Mouse (Mus musculus): ENCODE measurements at regions not wholly inside any gene's neighbourhood (a gene's known extent, or its start where the extent isn't known, plus 50 kb on each side); places are given as distances from the start of the nearest gene placed in this dataset.

GRCm38 (mm10) chr16:76644281-76644680 is 270.7 kb upstream of the Nrip1 start:
- TF ChIP-seq CEBPB (IDR thresholded peaks at IDR 0.05; ENCODE audit: insufficient read depth, poor library complexity, severe bottlenecking): no peak
- no peak for TF ChIP-seq POLR2A (IDR thresholded peaks at IDR 0.05; ENCODE audit: insufficient read length, low read depth)
- no peak for TF ChIP-seq USF1 (IDR thresholded peaks at IDR 0.05; ENCODE audit: low read depth)

Measured in myocyte (in vitro differentiated cells).